Mouse (Mus musculus) heart, postnatal 10 days (tissue): ENCODE measurements around the gene Trim56. TPM values are rescaled to one million over a fixed set of nuclear protein-coding genes. Genes with fewer than 3 reads are reported as not detected.

Source experiments
- DNase-seq, 2 experiments: peaks; one replicate each; pipeline ENCODE4 v3.0.0; 2021
- intact Hi-C: fragments of 180-260 bp; cut with DNase I; formaldehyde crosslinking; loops from one replicate; pipeline ENCODE4 v1.15.1; 2025
- total RNA-seq, 2 experiments: library from RNA; stranded (reverse); gene quantifications; 2 replicates each; pipeline ENCODE4 v1.2.3; 2021

The Trim56 gene
- total RNA-seq, 2 experiments from 2014 or later: 21.2 to 21.6 TPM

GRCm38 (mm10) chr5:137078616-137079015 is 37.4 kb downstream of the Trim56 start:
- peak; percentile 48 to 59 for DNase-seq
- intact Hi-C loops: no loop called here

- peak in 1 of 2 experiments; percentile 38 for DNase-seq
Measured at GRCm38 (mm10) chr5:137078041-137078440, 38.0 kb downstream of the Trim56 start.

DNA sequence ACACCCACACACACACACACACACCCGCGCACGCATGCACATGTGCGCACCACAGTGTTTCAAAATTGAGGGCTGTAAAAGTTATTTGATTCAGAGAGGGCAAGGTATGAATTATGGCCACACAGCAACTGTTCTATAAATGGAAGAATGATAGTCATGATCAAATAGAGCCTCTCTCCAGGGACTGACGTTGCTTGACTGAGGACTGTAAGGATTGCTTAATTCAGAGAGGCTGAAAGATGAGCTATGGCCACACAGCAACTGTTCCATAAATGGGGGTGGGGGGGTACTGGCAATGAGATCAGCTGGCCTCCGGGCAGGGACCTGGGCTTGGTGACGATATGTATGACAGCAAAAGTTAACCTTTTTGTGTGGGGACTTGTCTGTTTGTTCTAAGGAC is 38.8 kb downstream of the Trim56 start:
- intact Hi-C loops: no loop called here
- no peak for DNase-seq

More at GRCm38 (mm10) chr5:137078041-137078440, 38.0 kb downstream of the Trim56 start:
- intact Hi-C loops: no loop called here

DNA sequence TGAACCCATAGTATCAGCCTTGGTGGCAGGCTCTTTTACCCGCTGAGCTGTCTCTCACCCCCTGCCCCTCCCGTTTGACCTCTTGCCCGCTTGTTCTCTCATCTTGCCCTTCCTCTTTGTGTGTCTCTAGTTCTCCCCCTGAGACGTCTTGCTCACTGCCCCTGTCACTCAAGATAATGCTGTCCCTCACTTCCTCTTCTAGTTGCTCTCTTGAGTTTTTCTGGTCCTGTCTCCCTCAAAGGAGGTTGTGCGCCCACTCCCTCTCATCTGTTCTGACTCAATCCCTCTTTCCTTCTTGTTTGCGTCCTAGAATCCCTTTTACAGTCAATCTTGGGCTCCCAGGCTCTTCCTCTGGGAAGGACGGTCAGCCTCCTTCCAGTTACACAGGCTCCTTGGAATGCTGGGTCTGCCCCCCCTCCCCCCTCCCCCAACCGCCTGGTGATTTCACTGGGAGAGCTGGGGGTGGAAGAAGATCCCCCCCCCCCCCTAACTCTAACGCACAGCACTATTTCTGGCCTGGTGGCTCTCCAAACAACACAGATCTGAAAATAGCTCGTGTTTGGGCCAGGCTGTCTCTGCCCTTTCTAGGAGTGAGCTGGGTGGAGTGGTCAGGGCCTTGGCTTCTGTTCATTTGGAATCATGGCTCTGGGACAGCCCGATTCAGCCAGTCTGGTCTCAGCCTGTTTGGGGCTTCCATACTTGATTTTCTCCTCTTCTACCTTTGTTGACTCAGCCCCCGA is 39.6 kb downstream of the Trim56 start:
- peak; percentile 80 to 86 for DNase-seq
- intact Hi-C loops: no loop called here

GRCm38 (mm10) chr5:137075726-137076125 is 40.3 kb downstream of the Trim56 start:
- intact Hi-C loops: no loop called here
- DNase-seq: no peak

DNA sequence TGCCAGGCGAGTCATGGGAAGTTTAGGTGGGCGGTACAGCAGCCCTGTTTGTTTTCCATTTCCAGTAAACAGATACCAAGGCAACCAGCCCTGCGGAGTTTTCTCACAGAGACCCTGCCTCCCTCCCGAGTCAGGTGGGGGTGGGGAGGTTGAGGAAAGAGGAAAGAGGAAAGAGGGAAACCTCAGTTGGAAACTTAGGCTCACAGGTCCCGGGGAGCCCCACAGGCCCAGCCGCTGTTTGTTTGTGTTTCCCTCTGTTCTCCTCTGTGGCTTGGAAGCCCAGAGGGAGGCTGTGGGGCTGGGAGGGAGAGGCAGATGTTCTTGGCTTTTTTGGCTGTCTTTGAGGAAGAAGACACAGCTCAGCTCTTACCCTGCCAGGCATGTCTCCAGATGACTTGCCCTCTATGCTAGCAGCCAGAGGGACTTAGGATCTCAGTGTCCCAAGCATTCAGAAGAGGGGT is 41.8 kb downstream of the Trim56 start:
- intact Hi-C loops: no loop called here
- DNase-seq: peak; percentile 43 to 47

- intact Hi-C loops: no loop called here
- DNase-seq: peak in 1 of 2 experiments; percentile 22
Measured at GRCm38 (mm10) chr5:137073141-137073540, 42.9 kb downstream of the Trim56 start.

- intact Hi-C loops: no loop called here
- peak; percentile 94 to 95 for DNase-seq
Measured at GRCm38 (mm10) chr5:137072079-137072960, 43.7 kb downstream of the Trim56 start, which contains the start of gene Serpine1. TSS of gene Serpine1 (minus strand) at chr5:137072268.

- intact Hi-C loops: no loop called here
- DNase-seq: no peak
Measured at GRCm38 (mm10) chr5:137070881-137071605, 45.0 kb downstream of the Trim56 start.

DNA sequence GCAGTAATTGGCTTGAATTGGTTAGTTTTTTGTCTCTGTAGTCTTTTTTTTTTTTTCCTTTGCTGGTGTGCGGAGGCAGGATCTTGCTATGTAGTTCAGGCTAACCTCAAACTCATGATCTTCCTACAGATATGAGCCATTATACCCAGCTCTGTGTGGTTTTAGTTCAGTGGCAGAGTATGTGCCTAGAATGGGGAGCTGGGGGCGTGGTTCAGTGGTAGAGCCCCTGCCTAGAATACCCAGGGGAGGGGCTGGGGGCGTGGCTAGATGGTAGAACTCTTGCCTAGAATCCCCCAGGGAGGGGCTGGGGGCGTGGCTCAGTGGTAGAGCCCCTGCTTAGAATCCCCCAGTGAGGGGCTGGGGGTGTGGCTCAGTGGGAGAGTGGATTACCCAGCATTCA is 47.3 kb downstream of the Trim56 start:
- no peak for DNase-seq
- intact Hi-C loops: no loop called here

GRCm38 (mm10) chr5:137065923-137066322 is 50.1 kb downstream of the Trim56 start:
- intact Hi-C loops: no loop called here
- no peak for DNase-seq

DNA sequence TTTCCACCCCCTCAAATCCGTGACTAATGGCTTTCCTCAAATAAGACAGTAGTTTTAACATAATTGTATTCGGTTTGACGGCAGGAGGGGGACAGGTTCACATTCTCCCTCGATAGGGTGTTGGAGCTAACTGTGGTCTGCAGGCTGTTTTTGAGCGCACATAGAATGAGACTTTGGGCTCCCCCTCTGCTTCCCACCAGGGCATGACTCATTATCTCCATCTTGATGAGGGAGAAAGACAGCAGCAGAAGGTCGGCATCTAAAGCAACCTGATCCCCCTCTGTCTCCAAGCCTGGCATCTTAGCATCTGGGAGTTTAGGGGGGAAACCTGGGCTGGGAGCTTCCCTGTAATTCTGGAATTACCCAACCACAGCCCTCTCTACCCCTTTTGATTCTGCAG is 50.6 kb downstream of the Trim56 start:
- intact Hi-C loops: no loop called here
- no peak for DNase-seq

GRCm38 (mm10) chr5:137062601-137063000 is 53.4 kb downstream of the Trim56 start:
- intact Hi-C loops: loop anchor here (1.0 to 2.0 kb wide), 2 partner anchors 38 to 45 kb away; no protein-coding TSS in a partner anchor
- DNase-seq: no peak

DNA sequence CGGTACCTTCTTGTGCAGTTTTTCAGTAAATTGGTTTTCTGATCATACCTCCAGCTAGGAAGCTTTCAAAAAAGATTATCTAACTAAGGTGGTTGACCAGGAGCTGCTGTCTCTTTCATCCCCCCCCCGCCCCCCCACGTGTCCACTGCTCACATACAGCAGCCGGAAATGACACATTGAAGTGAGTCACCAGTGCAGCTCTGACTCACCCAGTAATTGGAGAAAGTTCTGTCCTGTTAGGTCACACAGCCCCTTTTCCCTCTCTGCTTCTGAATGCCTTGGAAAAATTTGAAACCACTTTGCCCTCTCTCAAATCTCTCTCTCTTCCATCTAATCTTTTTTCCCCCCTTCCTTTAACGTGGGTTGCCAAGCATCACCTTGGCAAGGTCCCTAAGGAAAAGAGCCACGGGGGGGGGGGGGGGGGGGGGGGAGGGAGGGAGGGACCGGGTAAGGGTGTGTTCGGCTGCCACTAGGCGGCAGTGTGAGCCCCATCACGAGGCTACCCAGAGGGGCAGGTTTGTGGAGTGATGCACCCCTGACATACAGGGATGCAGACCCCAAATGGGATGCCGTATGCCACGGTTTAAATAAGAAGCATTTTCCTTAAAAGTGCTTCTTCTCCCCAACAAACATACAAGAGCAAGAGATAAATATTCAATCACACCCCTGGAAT is 54.1 kb downstream of the Trim56 start:
- DNase-seq: peak; percentile 47 to 78
- intact Hi-C loops: loop anchor here (1.0 to 2.0 kb wide), 2 partner anchors 37 to 45 kb away; no protein-coding TSS in a partner anchor

Other genes with a start within 250 kb of the Trim56 start
- 10 to 100 TPM in 1 of 2 experiments, 1 to 10 TPM in 1; 9.7 to 12.7 TPM for gene Col26a1, start 233.0 kb downstream of the Trim56 start, total RNA-seq
- 10 to 100 TPM; 14.4 to 17.2 TPM for gene Ift22, start 208.1 kb downstream of the Trim56 start, total RNA-seq
- gene Fis1, start 162.9 kb downstream of the Trim56 start, total RNA-seq: 100 to 1,000 TPM; 180 to 184 TPM
- gene Cldn15, start 149.6 kb downstream of the Trim56 start, total RNA-seq: 1 to 10 TPM; 5.8 to 8.1 TPM
- 10 to 100 TPM; 45.0 to 47.1 TPM for gene Plod3, start 129.2 kb downstream of the Trim56 start, total RNA-seq
- gene Znhit1, start 128.2 kb downstream of the Trim56 start, total RNA-seq: 10 to 100 TPM; 51.6 to 53.4 TPM
- gene Vgf, start 89.8 kb downstream of the Trim56 start, total RNA-seq: not detected
- 10 to 100 TPM; 59.7 to 65.0 TPM for gene Ap1s1, start 70.1 kb downstream of the Trim56 start, total RNA-seq
- 10 to 100 TPM; 11.0 to 19.3 TPM for gene Serpine1, start 43.9 kb downstream of the Trim56 start, total RNA-seq
- gene Muc3, start 33.1 kb upstream of the Trim56 start, total RNA-seq: not detected
- under 1 TPM; 0.41 to 0.45 TPM for gene Muc3a, start 96.2 kb upstream of the Trim56 start, total RNA-seq
- gene Ache, start 171.3 kb upstream of the Trim56 start, total RNA-seq: 1 to 10 TPM; 4.6 to 4.8 TPM
- 1 to 10 TPM; 8.8 to 10.0 TPM for gene Ufsp1, start 178.4 kb upstream of the Trim56 start, total RNA-seq
- gene Srrt, start 191.5 kb upstream of the Trim56 start, total RNA-seq: 10 to 100 TPM; 91.0 to 91.9 TPM
- gene Trip6, start 198.2 kb upstream of the Trim56 start, total RNA-seq: 10 to 100 TPM; 22.5 to 23.3 TPM
- 1 to 10 TPM; 4.4 to 5.4 TPM for gene Slc12a9, start 217.4 kb upstream of the Trim56 start, total RNA-seq
- 100 to 1,000 TPM; 103 to 111 TPM for gene Ephb4, start 233.9 kb upstream of the Trim56 start, total RNA-seq